Mouse (Mus musculus) forelimb bud, embryonic 11.5 days (tissue): Measurements from ENCODE around the gene Tbr1.

Experiments
- DNase-seq: peaks from one replicate; pipeline ENCODE4 v3.0.0-alpha.2; 2012; ENCODE audit warnings: low read depth, low spot score

Tbr1 gene

GRCm38 (mm10) chr2:61811507-61812421 lies 9.0 kb downstream of the Tbr1 start:
- no peak for DNase-seq

DNA sequence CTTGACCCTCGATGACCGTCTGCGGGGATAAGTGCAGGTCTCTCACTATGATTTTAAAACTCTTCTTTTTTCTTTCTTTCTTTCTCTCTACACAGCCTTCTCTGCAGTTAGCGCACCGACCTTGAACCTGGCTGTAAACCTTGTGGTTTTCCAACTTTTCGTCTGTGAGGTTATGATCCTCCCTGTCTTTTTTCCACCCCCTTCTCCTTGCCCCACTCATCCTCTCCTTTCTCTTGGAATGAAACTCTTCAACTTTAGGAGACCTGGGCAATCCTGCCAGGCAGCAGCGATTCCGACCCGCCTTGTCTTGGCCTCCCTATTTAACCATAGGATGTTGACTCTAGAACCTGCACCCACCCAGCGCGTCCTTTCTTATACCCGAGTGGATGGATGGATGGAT lies 9.8 kb downstream of the Tbr1 start:
- no peak for DNase-seq

DNA sequence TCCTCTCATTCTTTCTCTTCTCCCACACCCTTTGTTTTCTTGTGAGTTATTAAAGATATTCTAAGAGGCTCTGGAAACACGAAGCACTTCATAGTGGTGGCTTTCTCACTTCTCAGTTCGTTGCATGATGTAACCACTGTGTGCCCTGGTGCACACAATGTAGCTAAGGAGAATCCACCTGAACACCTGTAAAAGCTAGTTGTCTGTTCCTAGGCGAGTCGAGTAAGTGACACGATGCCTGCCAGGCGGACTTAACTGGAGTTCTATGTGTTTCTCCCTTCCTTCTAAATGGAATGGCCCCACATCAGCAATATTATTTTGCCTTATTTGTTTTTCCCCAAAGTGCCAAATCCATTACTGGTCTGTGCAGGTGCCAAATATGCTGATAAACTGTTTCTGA lies 10.4 kb downstream of the Tbr1 start:
- no peak for DNase-seq

GRCm38 (mm10) chr2:61813521-61813920 lies 10.8 kb downstream of the Tbr1 start:
- DNase-seq: no peak

DNA sequence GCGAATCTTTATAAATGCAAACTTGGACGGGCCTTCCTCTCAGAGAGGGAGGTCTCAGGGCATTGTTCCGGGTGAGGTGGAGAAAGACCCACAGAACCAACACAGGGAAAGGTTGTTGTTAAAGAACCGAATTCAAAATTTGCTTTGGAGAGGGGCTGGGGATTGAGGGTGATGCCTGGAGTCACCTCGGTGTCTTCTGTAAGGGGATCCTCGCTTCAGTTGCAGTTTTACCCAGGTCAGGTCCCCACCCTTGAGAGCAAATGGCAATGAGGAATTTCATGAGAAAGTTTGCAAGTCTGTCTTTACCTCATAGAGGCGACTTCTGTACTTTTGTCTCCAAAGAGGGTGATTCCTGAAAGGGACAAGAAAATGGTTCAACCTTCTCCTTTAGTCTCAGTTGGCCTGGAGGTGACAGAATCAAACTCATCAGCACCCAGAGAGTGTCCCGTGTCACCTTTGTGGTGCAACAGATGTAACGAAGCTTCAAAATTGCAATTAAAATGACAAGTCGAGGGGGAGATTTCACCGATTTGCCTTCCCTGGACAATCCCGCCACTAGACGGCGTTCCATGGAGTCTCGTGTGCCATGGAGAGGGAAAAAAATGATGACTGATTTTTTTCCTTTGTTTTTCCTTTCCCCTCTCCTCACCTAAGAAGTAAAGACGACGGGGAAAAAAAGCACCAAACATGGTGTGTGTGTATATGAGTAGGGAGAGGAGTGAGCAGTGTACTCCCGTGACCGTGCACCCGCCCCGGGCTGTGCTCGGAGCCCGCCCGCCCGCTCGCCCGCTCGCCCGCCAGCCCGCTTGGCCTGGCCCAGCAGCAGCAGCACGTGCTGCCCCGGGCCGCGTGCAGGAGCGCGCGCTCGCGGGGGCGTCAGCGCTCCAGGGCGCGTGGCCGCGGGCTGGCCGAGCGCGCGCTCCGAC lies 12.1 kb downstream of the Tbr1 start:
- DNase-seq: no peak

GRCm38 (mm10) chr2:61815583-61816313 lies 13.0 kb downstream of the Tbr1 start:
- peak; percentile 74 for DNase-seq

DNA sequence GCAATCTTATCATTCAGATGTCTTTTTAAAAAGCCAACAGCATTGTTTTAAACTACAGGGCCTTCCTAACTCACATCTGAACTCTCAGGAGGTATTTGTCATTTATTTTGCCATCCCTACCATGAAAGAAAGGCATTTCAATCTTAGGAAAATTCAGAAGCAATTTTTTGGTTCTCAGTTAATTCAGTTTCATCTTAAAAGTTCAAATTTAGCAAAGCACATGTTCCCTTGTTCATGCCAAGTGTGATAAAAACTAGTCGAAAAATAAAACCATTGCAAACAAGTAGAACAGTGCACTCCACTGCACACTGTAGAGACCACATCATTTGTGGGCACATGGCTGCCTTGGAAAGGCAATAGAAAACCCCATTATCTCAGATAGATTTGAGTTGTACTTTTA lies 15.5 kb downstream of the Tbr1 start:
- DNase-seq: no peak

DNA sequence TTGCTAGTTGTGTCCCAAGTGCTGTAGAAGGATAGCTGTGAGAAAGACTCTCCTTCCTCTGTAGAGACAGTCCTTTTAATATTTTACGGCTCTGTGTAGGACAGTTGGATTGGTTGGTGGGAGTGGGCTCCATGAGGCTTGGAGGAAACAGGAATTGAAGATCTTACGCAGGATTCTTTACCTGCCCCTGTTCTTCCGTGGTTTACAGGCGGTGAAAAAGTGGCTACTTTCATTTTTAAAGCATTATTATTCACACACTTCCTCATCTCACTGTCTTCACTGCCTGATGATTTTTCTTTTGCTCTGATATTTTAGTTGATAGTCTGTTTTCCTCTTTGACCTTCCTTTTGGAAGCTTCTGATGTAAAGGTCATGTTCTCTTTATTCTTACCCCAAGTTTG lies 17.5 kb downstream of the Tbr1 start:
- DNase-seq: no peak

DNA sequence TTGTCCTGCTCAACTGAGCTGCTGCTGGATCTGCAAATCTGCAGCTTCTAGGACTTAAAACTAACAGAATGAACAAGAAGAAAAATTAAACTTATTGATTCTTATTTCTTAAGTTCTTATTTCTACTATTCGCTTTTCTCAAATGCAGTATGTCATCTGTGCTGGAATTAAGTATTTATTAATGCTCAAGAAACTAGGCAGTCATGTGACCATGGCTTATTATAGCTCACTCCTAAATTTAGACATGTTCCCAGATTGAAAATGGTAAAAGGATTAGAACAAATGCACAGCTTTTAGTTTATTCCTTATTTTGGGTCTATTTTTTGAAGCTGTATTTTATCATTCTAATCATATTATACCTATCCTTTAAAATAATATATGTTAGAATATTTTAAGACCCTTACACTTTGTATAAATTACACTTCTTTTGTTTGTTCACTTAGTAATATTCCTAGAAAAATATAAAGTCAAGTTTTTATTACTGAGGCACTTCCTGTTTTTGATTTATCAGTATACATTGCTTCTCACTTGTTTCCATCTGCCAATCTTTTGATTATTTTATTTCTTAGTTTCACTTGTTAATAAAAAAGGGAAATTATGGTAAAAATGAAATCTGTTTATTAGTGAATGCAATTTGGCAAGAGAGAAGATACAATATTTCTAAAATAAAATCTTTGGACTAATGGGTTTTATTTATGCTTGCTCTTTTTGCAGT lies 20.9 kb downstream of the Tbr1 start:
- no peak for DNase-seq

GRCm38 (mm10) chr2:61837243-61837806 lies 34.6 kb downstream of the Tbr1 start:
- no peak for DNase-seq
